Mouse (Mus musculus) gastrocnemius, postnatal 25 days (tissue): Measurements from ENCODE around the gene Brms1. TPM values are rescaled to one million over a fixed set of nuclear protein-coding genes. Genes with fewer than 3 reads are reported as not detected.
A peak's percentile ranks its signal among the peaks of the same experiment; 100 is the strongest.

Experiments used
- DNase-seq: peaks from one replicate; pipeline ENCODE4 v3.0.0; 2022
- total RNA-seq, 2 experiments: library from RNA; stranded (reverse); gene quantifications; 1 replicate in 1 of 2; 2 replicates in 1 of 2; pipeline ENCODE4 v1.2.3; 2021

Gene Brms1
- total RNA-seq, 2 experiments from 2014 or later, result 11.6 to 12.6 TPM

DNA sequence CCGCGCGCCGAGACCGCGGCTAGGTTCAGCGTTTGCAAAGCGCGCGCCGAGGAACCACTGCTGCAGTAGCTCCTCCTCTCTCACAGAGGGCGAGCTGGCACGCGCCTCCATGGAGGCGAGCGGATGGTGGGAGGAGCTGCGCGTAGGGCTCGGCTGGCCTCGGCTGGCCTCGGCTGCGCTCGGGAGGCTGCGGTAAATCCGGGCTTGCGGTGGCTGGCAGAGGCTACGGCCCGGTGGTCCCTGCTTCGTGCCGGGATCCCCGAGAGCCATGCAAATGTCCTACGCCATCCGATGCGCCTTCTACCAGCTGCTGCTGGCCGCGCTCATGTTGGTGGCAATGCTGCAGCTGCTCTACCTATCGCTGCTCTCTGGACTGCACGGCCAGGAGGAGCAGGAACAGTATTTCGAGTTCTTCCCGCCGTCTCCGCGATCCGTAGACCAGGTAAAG, 2.4 kb upstream of the Brms1 start, which contains the start of the genes B4gat1 and AC124502.3:
B4gat1 (plus strand) TSS at position 118 of the 448 bp plus-strand sequence.
AC124502.3 (plus strand) TSS at position 183 of the 448 bp plus-strand sequence.
- peak; percentile 89 for DNase-seq

DNA sequence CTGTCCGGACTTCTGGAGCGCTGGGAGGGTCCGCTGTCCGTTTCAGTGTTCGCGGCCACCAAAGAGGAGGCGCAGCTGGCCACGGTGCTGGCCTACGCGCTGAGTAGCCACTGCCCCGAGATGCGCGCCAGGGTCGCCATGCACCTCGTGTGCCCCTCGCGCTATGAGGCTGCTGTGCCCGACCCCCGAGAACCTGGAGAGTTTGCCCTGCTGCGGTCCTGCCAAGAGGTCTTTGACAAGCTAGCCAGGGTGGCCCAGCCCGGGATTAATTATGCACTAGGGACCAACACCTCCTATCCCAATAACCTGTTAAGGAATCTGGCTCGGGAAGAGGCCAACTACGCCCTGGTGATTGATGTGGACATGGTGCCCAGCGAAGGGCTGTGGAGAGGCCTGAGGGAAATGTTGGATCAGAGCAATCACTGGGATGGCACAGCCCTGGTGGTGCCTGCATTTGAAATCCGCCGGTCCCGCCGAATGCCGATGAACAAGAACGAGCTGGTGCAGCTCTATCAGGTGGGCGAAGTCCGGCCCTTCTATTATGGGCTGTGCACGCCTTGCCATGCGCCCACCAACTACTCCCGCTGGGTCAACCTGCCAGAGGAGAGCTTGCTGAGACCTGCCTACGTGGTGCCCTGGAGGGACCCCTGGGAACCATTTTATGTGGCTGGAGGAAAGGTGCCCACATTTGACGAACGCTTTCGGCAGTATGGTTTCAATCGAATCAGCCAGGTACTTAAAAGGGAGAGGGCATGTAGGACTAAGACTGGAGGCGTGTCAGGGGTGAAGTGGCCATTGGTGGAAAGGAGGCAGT, 1.6 kb upstream of the Brms1 start:
- no peak for DNase-seq

DNA sequence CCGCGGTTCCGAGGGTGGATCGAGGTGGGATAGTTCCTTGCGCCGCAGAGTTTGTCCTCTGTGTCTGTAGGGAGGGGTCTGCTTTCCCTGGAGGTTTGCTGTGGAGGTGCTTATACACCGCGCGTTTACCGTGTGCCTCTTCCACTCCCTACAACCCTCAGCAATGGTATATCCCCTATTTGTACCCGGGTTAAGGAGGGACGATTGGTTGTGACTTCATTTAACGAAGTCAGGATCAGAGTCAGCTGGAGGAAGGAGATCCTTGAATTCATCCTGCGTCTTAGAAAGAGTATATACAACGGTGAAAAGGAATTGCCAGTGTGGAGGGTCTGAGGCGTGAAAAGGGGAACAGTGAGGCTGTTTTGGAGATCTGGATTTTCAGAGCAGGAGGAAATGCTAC, 434 bp downstream of the Brms1 start:
- no peak for DNase-seq

DNA sequence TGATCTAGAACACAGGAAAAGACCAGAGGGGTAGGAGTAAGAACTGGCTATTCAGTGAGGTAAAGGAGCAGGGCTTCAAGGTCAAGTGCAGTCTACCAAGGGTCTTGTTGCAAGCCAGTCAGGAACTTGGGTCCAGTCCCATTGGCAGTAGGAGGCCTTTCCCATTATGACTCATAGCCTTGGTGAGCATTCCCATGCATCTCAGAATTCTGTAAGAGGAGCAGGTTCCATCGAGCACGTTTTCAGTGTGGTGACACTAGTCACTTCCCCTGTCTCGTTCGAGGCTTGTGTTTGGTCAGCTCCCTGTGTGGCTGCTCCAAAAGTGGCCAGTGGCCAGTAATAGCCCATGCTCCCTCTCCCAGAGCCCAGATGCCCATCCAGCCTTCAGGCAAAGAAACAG, 4.4 kb downstream of the Brms1 start:
- no peak for DNase-seq

DNA sequence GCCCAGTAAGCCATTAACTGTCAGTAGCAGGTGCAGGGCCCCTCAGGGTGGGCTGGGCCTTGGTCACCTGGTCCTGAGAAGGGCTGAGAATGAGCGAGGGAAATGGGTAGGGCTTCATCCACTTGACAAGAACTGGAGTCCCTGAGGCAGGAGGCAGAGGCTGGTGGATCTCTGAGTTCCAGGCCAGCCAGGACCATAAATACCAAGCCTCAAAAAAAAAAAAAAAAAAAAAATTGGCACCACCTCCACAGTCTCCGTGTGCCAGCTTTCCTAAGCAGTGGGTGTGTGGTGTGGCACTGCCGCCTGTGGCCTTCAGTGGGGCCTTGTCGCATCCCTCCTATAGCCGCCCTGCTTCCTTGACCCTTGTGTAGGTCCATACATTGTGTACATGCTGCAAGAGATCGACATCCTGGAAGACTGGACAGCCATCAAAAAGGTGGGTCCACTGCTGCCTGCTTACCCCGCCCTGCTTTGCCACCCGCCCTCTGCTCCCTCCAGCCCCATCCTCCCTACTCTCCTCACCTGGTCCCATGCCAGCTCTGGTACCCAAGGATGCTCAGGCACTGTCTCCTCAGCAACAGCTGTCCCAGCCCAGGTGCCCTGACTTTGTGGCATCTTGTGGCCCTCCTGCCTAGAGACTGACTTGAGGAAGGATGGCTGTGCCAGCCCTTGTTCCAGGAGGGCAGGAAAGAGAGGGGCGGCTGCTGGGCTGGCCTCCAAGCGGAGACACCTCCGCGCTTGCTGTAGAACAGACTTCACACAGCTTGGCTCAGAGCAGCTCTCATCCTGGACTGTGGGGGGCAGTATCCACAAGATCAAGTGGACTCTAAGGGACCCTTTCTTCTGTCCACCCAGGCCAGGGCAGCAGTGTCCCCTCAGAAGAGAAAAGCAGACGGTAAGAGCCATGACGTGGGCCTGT, 7.2 kb downstream of the Brms1 start:
- no peak for DNase-seq

DNA sequence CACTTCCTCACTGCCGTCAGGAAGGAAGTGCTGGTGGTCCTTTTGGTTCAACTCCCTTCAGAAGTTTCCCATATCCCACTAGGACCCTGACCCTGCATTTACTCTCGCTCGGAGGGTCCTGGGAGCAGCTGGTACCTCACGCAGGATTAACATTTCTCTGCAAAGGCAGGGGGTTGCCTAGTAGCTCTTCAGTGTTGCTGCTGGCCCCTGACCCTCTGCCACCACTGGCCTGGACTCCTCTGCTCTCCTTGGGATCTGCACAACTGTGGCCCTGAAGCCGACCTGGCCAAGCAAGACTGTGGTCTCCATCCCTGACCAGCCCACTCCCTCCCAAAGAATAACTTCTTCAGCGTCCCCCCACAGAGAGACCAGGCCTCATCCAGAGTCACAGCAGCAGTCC, 8.2 kb downstream of the Brms1 start:
- no peak for DNase-seq

DNA sequence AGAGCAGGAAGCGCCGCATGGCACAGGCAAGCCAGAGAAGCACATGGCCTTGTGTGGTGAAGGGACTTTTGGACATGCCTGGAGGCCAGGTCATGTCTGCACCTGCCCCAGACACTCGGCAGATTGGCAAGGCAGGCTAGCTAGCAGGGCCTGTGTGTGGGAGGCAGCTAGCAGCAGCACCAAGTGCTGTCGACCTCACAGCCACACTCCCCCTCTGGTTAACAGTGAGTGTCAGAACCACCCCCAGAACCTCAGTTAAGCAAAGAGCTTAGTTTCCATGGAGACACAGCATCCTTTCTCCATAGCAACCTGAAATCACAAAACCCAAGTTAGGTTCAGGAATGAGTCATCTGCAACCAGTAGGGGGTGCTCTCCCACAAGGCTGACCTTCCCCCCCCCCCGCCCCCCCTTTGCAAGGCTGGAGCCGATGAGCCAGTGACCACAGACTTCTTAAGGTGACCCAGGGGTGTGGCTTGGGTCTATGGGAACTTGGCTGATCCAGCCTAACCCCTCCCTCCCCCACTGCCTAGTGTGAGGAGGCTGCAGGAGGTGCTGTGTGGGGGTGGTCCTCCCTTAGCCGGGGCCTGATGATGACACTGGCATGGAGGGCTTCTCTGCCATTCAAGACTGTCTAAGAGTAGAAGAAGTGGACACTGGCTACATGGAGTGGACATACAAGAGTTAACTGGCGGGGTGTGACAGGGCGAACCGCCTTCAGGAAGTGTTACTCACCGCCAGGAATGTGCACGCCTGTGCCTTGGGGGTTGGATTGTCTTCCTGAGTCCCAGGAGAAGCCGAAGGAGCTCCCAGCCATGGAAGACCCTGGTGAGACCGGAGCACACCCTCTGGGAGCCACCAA, 9.1 kb downstream of the Brms1 start, which contains the start of gene Rin1:
Rin1 (plus strand) TSS at position 435 of the 859 bp plus-strand sequence.
- no peak for DNase-seq

DNA sequence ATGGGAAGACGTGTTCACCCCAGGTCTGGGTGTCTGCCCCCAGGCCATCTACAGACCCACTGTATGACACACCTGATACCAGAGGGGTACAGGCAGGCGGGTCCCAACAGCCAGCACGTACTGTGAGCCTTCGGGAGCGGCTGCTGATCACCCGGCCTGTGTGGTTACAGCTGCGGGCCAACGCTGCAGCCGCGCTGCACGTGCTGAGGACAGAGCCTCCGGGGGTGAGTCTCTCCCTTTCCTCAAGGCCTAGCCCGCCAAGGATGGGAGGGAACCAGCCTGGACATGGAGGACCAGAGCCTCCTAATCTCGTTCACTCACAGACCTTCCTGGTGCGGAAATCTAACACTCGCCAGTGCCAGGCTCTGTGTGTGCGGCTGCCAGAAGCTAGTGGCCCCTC, 9.9 kb downstream of the Brms1 start:
- no peak for DNase-seq

DNA sequence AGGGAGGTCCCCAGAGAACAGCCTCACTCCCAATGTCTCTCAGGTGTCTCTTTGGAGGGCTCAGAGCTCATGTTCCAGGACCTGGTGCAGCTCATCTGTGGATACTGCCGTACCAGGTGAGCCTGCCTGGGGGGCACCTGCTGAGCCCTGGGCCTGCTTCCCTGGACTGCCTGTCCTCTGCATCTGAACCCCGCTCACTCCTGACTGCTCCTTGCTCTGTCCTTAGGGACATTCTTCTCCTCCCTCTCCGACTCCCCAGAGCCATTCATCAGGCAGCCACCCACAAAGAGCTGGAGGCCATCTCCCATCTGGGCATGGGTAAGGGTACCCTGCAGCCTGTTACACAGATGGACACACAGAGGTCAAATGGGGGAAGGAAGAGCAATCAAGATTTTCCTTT, 10.4 kb downstream of the Brms1 start:
- DNase-seq, result no peak

DNA sequence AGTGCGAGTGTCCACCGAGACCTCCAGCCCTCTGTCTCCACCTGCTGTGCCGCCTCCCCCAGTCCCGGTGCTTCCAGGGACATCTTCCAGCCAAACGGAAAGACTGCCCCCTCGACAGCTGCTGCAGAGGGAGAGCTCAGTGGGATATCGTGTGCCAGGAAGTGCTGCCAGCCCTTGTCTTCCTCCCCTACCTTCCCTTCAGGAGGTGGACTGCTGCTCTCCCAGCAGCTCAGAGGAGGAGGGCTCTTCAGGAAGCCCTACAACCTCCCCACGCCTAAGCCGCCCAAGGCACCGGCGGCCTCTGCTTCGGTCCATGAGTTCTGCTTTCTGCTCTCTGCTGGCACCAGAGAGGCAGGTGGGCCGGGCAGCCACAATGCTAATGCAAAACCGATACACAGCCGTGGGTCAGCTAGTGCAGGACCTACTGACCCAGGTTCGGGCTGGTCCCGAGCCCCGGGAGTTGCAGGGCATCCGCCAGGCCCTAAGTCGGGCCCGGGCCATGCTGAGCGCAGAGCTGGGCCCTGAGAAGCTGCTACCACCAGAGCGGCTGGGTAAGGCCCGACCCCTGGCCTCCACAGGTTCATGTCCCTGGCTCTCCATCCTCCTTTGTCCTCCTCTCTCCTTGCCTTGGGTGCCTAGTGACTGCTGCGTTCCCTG, 11.1 kb downstream of the Brms1 start:
- no peak for DNase-seq

DNA sequence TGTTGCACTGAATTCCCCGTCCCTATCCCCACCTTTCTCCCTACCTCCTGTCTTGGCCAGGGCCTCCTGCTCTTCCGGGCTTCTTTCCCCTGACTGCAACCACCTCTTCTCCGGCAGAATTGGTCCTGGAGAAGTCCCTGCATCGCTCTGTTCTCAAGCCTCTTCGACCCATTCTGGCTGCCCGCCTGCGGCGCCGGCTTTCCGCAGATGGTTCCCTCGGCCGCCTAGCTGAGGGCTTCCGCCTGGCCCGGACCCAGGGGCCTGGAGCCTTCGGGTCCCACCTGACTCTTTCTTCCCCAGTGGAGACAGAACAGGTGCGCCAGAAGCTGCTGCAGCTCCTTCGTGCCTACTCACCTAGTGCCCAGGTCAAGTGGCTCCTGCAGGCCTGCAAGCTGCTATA, 11.7 kb downstream of the Brms1 start:
- DNase-seq, result no peak

DNA sequence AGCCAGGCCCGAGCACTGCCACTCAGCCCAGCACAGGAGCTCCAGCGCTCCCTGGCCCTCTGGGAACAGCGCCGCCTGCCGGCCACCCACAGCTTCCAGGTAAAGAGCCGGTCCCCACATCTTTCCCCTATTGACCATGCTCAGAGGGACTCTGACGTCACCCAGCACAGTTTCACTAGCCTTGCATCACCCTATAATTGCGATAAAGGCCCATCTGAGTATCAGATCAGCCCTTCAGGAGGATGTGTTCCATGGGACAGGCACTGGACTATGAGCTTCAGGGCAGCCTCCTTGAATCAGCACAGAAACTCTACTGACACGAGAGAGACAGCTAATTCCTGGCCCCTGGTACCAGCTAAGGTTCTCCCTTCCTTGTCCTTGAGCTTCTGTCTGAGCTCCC, 12.8 kb downstream of the Brms1 start:
- DNase-seq, result no peak

DNA sequence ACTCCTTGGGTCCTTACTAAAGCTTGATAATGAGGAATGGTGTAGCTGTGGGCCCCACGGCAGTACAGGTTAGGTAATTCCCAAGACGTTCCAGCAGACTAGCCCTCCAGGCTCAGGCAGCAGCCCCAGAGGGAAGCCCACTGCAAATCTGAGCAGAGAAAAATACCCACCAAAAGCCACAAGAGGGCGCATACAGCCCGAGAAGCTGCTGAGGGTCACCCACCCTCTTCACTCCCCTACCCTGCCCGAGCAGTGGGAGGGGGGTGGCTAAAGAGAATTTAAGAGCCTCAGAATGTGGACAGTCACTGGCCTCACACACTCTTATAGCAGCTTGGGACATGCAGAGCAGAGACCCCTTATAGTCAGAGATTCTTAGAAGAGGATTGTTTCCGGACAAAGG, 15.1 kb downstream of the Brms1 start:
- no peak for DNase-seq

DNA sequence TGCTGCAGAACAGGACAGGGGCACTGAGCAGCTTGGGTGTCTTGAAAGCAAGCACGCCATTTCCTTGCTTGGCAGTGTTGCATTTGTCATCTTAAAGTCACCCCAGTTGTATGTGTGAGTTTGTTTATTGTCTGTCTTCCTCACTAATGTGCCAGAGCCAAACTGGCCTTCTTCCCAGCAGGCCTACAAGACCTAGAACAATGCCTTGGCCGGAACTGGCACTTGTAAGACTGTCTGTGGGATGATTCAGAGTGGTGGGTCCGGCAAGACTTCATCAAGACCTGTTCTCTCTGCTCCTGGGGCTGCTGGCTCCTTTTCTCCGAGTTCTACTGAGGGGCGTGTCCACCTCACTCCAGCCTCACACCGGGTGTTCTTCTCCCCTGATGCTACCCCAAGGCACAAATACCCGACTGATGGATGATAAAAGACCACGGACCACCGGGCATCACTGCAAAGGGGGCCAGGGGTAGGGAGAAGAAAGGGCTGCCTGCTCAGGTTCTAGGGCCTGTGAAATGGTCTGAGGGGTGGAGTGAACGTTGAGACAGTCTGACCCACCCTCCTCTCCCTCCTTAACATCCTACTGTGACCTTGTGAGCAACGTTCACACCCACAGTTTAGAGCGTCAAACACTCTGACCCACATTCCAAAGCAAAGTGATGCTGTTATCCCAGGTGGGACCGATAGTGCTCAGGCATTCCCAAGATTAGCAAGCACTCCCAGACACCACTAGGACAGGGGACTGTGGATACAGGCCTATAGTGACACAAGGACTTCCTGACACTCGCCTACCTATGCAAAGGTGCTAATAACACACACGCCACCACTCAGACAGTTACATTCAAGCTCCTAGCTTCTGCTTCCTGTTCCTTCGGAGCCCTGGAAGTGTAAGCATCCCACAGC, 17.0 kb downstream of the Brms1 start:
- DNase-seq, result no peak

DNA sequence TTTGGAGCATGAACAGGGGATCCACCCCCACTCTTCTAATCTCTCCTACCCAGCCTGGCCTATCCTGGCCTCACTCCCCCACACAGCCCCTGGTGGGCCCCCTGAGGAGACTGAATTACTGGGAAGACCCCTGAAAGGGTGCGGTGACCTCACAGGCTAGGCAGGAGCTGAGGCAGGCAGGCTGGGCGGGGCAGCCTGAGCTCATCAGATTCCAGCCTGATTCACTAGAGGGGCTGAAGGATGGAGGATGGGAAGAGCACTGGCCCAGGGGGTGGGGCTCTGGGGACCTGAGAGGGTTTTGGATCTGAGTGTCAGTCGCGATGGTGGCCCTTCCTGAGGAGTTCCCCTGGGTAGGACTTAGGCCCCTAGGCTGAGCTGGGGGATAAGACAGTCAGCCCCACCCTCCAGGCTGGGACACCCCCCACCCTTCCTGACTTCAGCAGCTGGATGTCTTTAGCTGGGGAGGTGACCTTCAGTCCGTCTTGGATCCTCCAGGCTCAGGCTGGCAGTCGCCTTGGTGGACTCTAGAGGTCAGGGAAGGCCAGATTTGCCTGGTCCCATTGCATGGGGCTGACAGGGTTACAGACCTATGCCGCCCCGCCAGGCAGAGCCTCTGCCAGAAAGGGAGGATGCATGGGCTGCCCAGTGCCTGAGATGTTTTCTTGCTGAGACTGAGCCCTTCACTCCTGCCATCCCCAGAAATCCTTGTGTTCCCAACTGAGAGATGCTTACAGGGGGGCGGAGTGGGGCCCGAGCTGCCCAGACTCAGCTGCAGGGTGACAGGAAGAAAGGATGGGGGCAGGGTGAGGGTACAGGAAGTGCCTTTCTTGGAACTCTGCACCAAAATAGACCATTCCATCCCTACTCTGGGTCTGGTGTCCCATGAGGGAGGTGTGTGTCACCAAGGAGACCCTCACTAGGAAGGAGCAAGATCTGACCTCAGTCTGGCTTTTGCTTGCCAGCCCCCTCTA, 17.9 kb downstream of the Brms1 start:
- no peak for DNase-seq

DNA sequence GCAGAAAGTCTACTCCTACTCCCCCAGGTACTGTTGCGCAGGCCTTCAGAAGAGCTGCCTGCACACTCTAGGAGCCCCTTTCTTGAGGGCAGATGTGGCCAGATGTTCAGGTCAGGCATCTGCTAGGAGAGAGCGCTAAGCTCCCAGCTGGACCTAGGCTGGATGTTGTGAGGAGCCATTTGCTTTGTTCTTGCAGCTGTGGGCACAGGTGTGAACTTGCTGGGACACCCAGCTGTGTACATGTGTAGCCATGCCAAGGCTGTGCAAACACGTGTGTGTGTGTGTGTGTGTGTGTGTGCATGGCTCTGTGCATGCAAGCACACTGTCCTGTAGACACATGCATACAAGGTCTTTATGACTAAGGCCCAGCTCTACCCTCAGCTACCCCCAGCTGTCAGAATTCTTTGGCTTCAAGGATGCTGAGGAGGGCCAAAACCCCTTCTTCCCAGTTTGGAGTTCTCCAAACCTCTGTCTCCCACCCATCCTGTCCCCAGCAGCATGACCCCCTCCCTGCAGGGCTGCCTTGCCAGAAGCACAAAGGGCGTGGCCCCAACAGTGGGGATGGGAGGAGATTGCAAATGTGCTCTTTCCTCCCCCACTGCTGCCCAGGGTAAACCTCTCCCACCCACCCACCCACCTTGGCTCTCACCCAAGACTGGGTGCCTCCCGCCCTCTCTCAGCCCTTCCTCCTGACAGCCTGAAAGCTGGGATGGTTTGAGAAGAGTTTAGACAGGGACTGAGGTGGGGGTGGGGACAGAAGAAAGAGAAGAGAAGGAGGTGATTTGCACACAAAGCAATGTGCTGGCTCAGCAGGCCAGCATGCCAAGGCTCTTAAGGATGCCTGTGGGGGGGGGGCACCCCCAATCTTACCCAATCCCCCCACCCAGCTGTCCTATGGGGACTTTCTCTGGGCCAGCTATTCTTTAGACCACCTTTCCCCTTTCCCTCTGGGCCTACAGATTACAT, 19.5 kb downstream of the Brms1 start:
- DNase-seq, result peak; percentile 61

DNA sequence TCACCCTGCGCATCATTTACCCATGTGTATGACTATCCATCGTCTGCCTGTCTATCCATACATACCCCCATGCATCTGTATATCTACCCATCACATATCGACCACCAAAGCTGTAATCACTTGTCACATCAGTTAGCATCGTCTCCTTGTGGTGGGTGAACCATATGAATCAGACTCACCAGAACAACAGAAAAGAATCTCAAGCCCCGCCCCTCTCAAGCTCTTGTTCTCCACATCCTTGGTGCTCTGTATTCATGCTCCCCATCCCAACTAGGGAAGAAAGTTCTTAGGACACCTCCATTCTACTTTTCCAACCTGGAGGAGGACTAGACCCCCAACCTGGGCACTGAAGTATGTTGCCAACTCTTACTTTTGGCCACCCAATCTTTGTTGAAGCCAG, 20.9 kb downstream of the Brms1 start:
- DNase-seq, result no peak

DNA sequence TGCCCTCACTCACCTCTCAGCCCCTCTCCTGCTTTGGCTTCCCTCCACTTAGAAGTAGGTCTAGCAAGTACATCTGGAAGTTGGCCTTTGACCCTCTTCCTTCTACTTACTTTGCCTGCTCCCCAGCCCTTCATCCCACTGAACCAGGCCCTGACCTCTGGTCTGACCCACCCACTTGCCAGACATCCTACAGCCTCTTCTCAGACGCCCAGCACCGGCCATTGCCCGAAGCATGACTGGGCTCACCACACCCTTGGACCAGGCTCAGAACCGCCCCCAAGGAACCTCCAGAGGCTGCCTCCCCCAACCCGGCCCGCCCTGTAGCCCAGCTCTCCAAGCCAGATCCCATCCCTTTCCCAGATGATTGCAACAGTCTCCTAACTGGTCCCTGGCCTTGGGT, 21.3 kb downstream of the Brms1 start:
- peak; percentile 79 for DNase-seq
